Mouse (Mus musculus): ENCODE measurements around the gene Pde6h. TPM values are rescaled to one million over a fixed set of nuclear protein-coding genes. Genes with fewer than 3 reads are reported as not detected.

Pde6h gene
- polyA plus RNA-seq, 1 experiment = 0.11 TPM

- Histone ChIP-seq H3K27ac (ENCODE audit: insufficient read depth, low read length) (no peak overlapping the region), H3K27me3 (ENCODE audit: control insufficient read depth, insufficient read depth, low read length) (no peaks in the 10 kb centered on the region)
- WGBS = 86% methylated on average over 23 of the region's 23 CpGs
These were observed 55.8 kb downstream of the Pde6h start for GRCm38 (mm10) chr6:136979274-136980082.

GRCm38 (mm10) chr6:136980331-136980746, 56.7 kb downstream of the Pde6h start:
- no peak for DNase-seq
- Histone ChIP-seq H3K4me1 (ENCODE audit: control insufficient read depth, insufficient read depth, low read length) (no peaks in the 10 kb centered on the region), H3K4me3 (replicated peaks; ENCODE audit: insufficient read depth, low read depth, low read length) (no peak overlapping the region), H3K27ac (ENCODE audit: insufficient read depth, low read length) (no peak overlapping the region), H3K27me3 (ENCODE audit: control insufficient read depth, insufficient read depth, low read length) (no peaks in the 10 kb centered on the region)
- TF ChIP-seq CTCF (IDR thresholded peaks at IDR 0.05; ENCODE audit: borderline replicate concordance, insufficient read depth, low read depth, low read length) = no peak; the same call in 1 of the 2 replicates
- TF ChIP-seq POLR2A (IDR thresholded peaks at IDR 0.05; ENCODE audit: borderline replicate concordance, insufficient read depth, low read length) = no peak
- 26% methylated on average over 3 of the region's 3 CpGs for WGBS

More at GRCm38 (mm10) chr6:136979274-136980082, 55.8 kb downstream of the Pde6h start:
- Histone ChIP-seq H3K4me1 (ENCODE audit: control insufficient read depth, insufficient read depth, low read length) (no peaks in the 10 kb centered on the region), H3K4me3 (replicated peaks; ENCODE audit: insufficient read depth, low read depth, low read length) (no peak overlapping the region)
- TF ChIP-seq CTCF (IDR thresholded peaks at IDR 0.05; ENCODE audit: borderline replicate concordance, insufficient read depth, low read depth, low read length) (no peak), POLR2A (IDR thresholded peaks at IDR 0.05; ENCODE audit: borderline replicate concordance, insufficient read depth, low read length) (no peak)
- no peak for DNase-seq

GRCm38 (mm10) chr6:136982581-136982980, 58.9 kb downstream of the Pde6h start:
- Histone ChIP-seq H3K27ac (ENCODE audit: insufficient read depth, low read length) (no peak overlapping the region), H3K4me1 (ENCODE audit: control insufficient read depth, insufficient read depth, low read length) (no peaks in the 10 kb centered on the region), H3K4me3 (replicated peaks; ENCODE audit: insufficient read depth, low read depth, low read length) (no peak overlapping the region), H3K27me3 (ENCODE audit: control insufficient read depth, insufficient read depth, low read length) (no peaks in the 10 kb centered on the region)
- 69% methylated on average over 6 of the region's 6 CpGs for WGBS
- DNase-seq = no peak
- TF ChIP-seq POLR2A (IDR thresholded peaks at IDR 0.05; ENCODE audit: borderline replicate concordance, insufficient read depth, low read length) (no peak), CTCF (IDR thresholded peaks at IDR 0.05; ENCODE audit: borderline replicate concordance, insufficient read depth, low read depth, low read length) (no peak)

- DNase-seq = no peak
- no peaks in the 10 kb centered on the region for H3K27me3 ChIP-seq (ENCODE audit: control insufficient read depth, insufficient read depth, low read length)
- TF ChIP-seq CTCF (IDR thresholded peaks at IDR 0.05; ENCODE audit: borderline replicate concordance, insufficient read depth, low read depth, low read length) = no peak
- no peak for TF ChIP-seq POLR2A (IDR thresholded peaks at IDR 0.05; ENCODE audit: borderline replicate concordance, insufficient read depth, low read length)
- no peaks in the 10 kb centered on the region for H3K4me1 ChIP-seq (ENCODE audit: control insufficient read depth, insufficient read depth, low read length)
- no peak overlapping the region for H3K27ac ChIP-seq (ENCODE audit: insufficient read depth, low read length)
- WGBS = 57% methylated on average over 7 of the region's 7 CpGs
- H3K4me3 ChIP-seq (replicated peaks; ENCODE audit: insufficient read depth, low read depth, low read length) = no peak overlapping the region
These were observed 59.6 kb downstream of the Pde6h start for GRCm38 (mm10) chr6:136983201-136983600.

- Histone ChIP-seq H3K27ac (ENCODE audit: insufficient read depth, low read length) (no peak overlapping the region), H3K27me3 (ENCODE audit: control insufficient read depth, insufficient read depth, low read length) (no peaks in the 10 kb centered on the region; the same call in 1 of the 2 replicates), H3K4me1 (ENCODE audit: control insufficient read depth, insufficient read depth, low read length) (no peaks in the 10 kb centered on the region), H3K4me3 (replicated peaks; ENCODE audit: insufficient read depth, low read depth, low read length) (no peak overlapping the region)
- TF ChIP-seq POLR2A (IDR thresholded peaks at IDR 0.05; ENCODE audit: borderline replicate concordance, insufficient read depth, low read length) = no peak
- TF ChIP-seq CTCF (IDR thresholded peaks at IDR 0.05; ENCODE audit: borderline replicate concordance, insufficient read depth, low read depth, low read length) = no peak
- 61% methylated on average over 13 of the region's 13 CpGs for WGBS
- DNase-seq = no peak
These were observed 62.4 kb downstream of the Pde6h start for GRCm38 (mm10) chr6:136986019-136986418.

GRCm38 (mm10) chr6:136986718-136987117, 63.1 kb downstream of the Pde6h start:
- no peak for DNase-seq
- Histone ChIP-seq H3K27ac (ENCODE audit: insufficient read depth, low read length) (no peak overlapping the region), H3K4me1 (ENCODE audit: control insufficient read depth, insufficient read depth, low read length) (no peaks in the 10 kb centered on the region), H3K27me3 (ENCODE audit: control insufficient read depth, insufficient read depth, low read length) (no peaks in the 10 kb centered on the region; the same call in 1 of the 2 replicates), H3K4me3 (replicated peaks; ENCODE audit: insufficient read depth, low read depth, low read length) (no peak overlapping the region)
- 58% methylated on average over 11 of the region's 11 CpGs for WGBS
- TF ChIP-seq CTCF (IDR thresholded peaks at IDR 0.05; ENCODE audit: borderline replicate concordance, insufficient read depth, low read depth, low read length) = no peak
- no peak for TF ChIP-seq POLR2A (IDR thresholded peaks at IDR 0.05; ENCODE audit: borderline replicate concordance, insufficient read depth, low read length)

GRCm38 (mm10) chr6:136988536-136989060, 65.0 kb downstream of the Pde6h start:
- Histone ChIP-seq H3K27me3 (ENCODE audit: control insufficient read depth, insufficient read depth, low read length) (no peaks in the 10 kb centered on the region; the same call in 1 of the 2 replicates), H3K4me3 (replicated peaks; ENCODE audit: insufficient read depth, low read depth, low read length) (no peak overlapping the region), H3K4me1 (ENCODE audit: control insufficient read depth, insufficient read depth, low read length) (no peaks in the 10 kb centered on the region), H3K27ac (ENCODE audit: insufficient read depth, low read length) (no peak overlapping the region)
- 87% methylated on average over 7 of the region's 7 CpGs for WGBS
- no peak for TF ChIP-seq CTCF (IDR thresholded peaks at IDR 0.05; ENCODE audit: borderline replicate concordance, insufficient read depth, low read depth, low read length)
- TF ChIP-seq POLR2A (IDR thresholded peaks at IDR 0.05; ENCODE audit: borderline replicate concordance, insufficient read depth, low read length) = no peak
- DNase-seq = no peak

Data from cerebellum, adult 2 months (tissue).